Mouse (Mus musculus) G1E (cell line): ENCODE measurements around the gene Ddah1.

Source experiments
- CTCF ChIP-seq: IDR thresholded peaks from 2 replicates; pipeline ENCODE4 v1.5.1; 2012; ENCODE audit warnings: low read depth, low read length, inconsistent platforms, mixed read lengths
- GATA1 ChIP-seq: IDR thresholded peaks from 2 replicates; pipeline ENCODE4 v1.6.1; 2012; ENCODE audit warnings: borderline replicate concordance, low read length, inconsistent platforms, mixed read lengths
- GATA2 ChIP-seq: IDR thresholded peaks from 2 replicates; pipeline ENCODE4 v1.6.1; 2012; ENCODE audit warnings: low read depth, low read length, inconsistent platforms, borderline replicate concordance
- POLR2AphosphoS5 ChIP-seq: IDR thresholded peaks from 2 replicates; pipeline ENCODE4 v1.6.1; 2012; ENCODE audit warnings: low read depth, low read length, inconsistent platforms; ENCODE audit not compliant: insufficient replicate concordance
- TAL1 ChIP-seq: conservative IDR thresholded peaks from 2 replicates; pipeline ENCODE4 v1.6.1; 2012; ENCODE audit warnings: low read depth, low read length, inconsistent platforms, mixed read lengths

GRCm38 (mm10) chr3:145794355-145794754 lies 35.9 kb downstream of the Ddah1 start:
- TF ChIP-seq CTCF (no peak), TAL1 (no peak), GATA1 (no peak), GATA2 (no peak), POLR2AphosphoS5 (no peak)
